Mouse (Mus musculus) hindbrain, embryonic 12.5 days (tissue): ENCODE data around the gene Smim24. TPM values are rescaled to one million over a fixed set of nuclear protein-coding genes. Genes with fewer than 3 reads are reported as not detected.

Source experiments
- ATAC-seq: fragments of 200-750 bp; cut with Nextera tagmentation; 2 replicates; pipeline ENCODE4 v1.8.0; 2017; ENCODE audit warnings: moderate TSS enrichment; ENCODE audit not compliant: low FRiP score
- H3K27ac ChIP-seq: fragments of 300-500 bp; sonication (generic); 2 replicates; pipeline ENCODE4 v1.5.1; 2016; ENCODE audit warnings: mild to moderate bottlenecking
- H3K27me3 ChIP-seq: fragments of 300-500 bp; sonication (generic); 2 replicates; pipeline ENCODE4 v1.6.1; 2016; ENCODE audit warnings: mild to moderate bottlenecking
- H3K36me3 ChIP-seq: fragments of 300-500 bp; sonication (generic); 2 replicates; pipeline ENCODE4 v1.6.1; 2016; ENCODE audit warnings: mild to moderate bottlenecking
- H3K4me1 ChIP-seq: fragments of 300-500 bp; sonication (generic); 2 replicates; pipeline ENCODE4 v1.6.1; 2016
- H3K4me2 ChIP-seq: fragments of 300-500 bp; sonication (generic); replicated peaks from 2 replicates; pipeline ENCODE4 v1.6.1; 2016; ENCODE audit warnings: mild to moderate bottlenecking
- H3K4me3 ChIP-seq: fragments of 300-500 bp; sonication (generic); 2 replicates; pipeline ENCODE4 v1.5.1; 2016; ENCODE audit warnings: mild to moderate bottlenecking
- H3K9ac ChIP-seq: fragments of 300-500 bp; sonication (generic); 2 replicates; pipeline ENCODE4 v1.6.1; 2016; ENCODE audit warnings: mild to moderate bottlenecking, moderate library complexity
- H3K9me3 ChIP-seq: fragments of 300-500 bp; sonication (generic); replicated peaks from 2 replicates; pipeline ENCODE4 v1.6.1; 2016; ENCODE audit warnings: mild to moderate bottlenecking
- WGBS: fragments of 180-500 bp; shearing (Covaris S2); methylation state at CpG from one replicate; pipeline ENCODE4 v1.1.7; 2016; 5-methylcytosine and 5-hydroxymethylcytosine counted together
- polyA plus RNA-seq: library from polyadenylated mRNA; unstranded; fragments of >200 nt; fragmentation: Nextera tagmentation; extraction: Ambion mirVana; gene quantifications from 2 replicates; pipeline ENCODE4 v1.2.1, GENCODE M21; 2016

Smim24 gene
- polyA plus RNA-seq, 1 experiment from 2014 or later = 2.7 TPM

GRCm38 (mm10) chr10:81416581-81417226 is 23.9 kb downstream of the Smim24 start:
- 0% methylated on average over 26 of the region's 26 CpGs for WGBS
- peak overlapping the region; percentile 71 for H3K27ac ChIP-seq
- H3K4me3 ChIP-seq = peak overlapping the region; percentile 24
- H3K9ac ChIP-seq = peak overlapping the region; percentile 58
- peak overlapping the region; percentile 55 for H3K4me2 ChIP-seq
- no peaks in the 10 kb centered on the region for H3K9me3 ChIP-seq
- peaks cover 5% of the 10 kb centered on the region for H3K36me3 ChIP-seq
- H3K4me1 ChIP-seq = peaks cover 70% of the 10 kb centered on the region
- peak; percentile 66 for ATAC-seq
- H3K27me3 ChIP-seq = peaks cover 8% of the 10 kb centered on the region; the same call in 1 of the 2 replicates

DNA sequence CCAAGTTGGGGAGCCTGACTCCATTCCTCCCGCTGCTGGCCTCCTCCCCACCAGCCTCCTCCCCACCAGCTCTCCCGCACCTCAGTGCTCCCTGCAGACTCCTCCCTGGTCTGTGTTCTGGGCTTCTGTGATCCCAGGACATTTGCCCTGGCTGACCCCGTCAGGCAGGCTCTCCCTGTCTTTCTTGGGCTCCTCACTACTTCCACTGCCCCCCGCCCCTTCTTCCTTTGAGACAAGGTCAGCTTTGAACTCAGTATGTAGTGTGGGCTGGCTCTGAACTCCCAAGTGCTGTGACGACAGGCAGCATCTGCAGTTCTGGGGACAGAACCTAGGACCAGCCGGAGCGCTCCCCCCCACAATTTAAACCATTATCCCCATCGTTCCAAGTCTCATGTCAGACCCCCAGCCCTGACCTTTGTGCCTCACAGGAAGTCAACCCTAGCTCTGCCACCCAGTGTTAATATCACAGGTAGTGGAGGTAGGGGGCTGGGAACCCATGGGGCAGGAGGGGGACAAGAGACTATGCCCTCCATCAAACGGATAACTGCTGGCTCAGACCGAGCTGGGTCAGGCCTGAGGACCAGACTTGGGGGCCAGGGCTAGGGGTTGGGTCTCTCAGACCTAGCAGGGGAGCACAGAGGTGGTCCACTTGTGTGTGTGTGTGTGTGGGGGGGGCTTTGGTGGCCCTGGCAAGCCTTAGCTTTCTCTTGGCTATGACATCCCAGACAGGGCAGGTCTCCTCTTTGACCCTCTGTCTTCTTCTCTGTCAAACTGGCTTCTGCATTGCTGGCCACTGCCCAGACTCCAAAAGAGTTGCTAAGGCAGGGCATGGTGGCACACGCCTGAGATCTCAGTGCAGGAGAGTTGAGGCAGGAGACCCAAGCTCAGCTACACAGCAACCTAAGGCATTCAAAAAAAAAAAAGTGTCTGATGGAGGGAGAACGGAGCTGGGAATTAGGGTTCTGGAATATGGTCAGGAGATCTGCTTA is 24.7 kb downstream of the Smim24 start:
- peak overlapping the region; percentile 24 for H3K4me3 ChIP-seq
- H3K36me3 ChIP-seq = peaks cover 5% of the 10 kb centered on the region
- H3K4me2 ChIP-seq = peak overlapping the region; percentile 55
- peak overlapping the region; percentile 58 for H3K9ac ChIP-seq
- no peaks in the 10 kb centered on the region for H3K9me3 ChIP-seq
- ATAC-seq = no peak
- peak overlapping the region; percentile 71 for H3K27ac ChIP-seq
- 47% methylated on average over 12 of the region's 12 CpGs for WGBS
- peaks cover 15% of the 10 kb centered on the region for H3K27me3 ChIP-seq
- peaks cover 62% of the 10 kb centered on the region for H3K4me1 ChIP-seq

DNA sequence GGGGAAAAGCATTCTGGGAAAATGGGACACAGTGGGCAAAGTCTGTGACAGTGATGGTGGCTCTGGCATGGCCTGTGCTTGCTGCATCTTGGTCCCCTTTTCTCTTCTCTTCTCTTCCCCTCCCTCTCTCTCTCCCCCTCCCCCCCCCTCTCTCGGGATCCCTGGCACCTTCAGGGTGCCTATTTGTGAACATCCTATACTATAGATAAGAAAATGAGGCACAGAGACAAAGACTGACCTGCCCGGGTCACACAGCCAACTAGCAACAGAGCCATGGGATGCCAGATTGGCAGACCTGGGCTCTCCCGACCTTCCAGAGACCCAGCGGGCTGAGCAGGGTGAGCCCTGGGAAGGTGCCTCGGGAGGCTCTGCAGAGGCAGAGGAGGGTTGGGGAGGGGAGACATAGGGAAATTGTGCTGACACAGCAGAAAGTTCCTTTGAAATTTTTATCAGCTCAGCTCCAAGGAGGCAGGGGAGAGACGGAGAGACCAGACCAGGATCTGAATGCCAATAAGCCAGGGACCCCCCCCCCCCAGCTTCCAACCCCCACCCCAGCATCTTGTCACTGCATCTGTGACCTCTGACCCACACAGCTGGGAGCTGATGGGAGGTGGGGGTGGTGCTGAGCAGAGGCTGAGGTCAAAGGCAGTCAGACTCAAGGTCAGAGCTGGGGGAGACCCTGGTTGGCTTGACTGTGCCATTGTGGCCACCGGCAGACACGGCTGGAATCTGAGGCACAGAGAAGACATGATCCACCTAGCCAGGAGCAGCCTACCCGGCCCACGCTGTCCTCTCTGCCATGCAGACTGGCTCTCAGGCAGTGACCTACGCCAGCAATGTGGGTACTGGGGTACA is 25.6 kb downstream of the Smim24 start:
- H3K4me3 ChIP-seq = no peak overlapping the region
- WGBS = 37% methylated on average over 11 of the region's 11 CpGs
- H3K4me2 ChIP-seq = no peak overlapping the region
- no peak for ATAC-seq
- H3K27ac ChIP-seq = peak overlapping the region; percentile 35
- peaks cover 5% of the 10 kb centered on the region for H3K36me3 ChIP-seq
- H3K9ac ChIP-seq = 0 out of 2 replicates have a peak overlapping the region, but pooled peaks have one; percentile 27
- H3K4me1 ChIP-seq = peaks cover 54% of the 10 kb centered on the region
- no peaks in the 10 kb centered on the region for H3K9me3 ChIP-seq
- H3K27me3 ChIP-seq = peaks cover 17% of the 10 kb centered on the region

DNA sequence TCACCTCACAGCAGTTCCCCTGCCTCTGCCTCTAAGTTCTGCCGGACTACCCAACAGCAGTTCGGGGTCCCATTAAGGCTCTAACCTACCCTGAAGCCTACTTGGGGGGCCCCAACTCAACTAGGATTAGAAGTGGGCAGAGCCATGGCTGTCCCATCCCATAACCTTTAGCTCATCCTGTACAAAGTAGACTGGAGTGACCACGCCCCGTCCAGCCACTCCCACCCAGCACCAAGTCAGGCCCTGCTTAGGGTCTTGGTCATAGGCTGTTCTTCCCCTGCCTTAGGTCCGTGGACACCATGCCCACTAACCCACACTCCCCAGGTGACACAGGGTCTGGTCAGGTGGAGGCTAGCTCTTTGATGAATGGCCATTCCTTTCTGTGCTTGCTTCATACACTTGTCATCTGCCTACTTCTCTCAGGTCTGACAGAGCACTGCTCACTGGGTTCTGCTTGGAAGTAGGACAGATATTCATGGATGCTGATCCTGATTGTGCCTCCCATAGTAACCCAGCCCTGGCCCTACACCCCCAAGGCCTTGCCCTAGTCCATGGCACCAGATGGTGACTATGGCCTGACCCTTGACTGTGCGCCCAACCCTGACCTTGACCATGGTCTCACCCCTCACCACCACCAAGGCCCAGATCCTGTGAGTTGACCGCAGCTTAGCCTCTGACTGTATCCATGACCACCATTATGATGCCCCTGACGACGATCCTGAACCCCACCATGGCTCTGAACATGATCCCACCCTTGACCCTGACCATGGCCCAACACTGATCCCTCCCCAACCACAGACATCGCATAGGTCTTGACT is 26.5 kb downstream of the Smim24 start:
- Histone ChIP-seq H3K9me3 (no peaks in the 10 kb centered on the region), H3K4me3 (no peak overlapping the region), H3K4me2 (no peak overlapping the region), H3K36me3 (peaks cover 5% of the 10 kb centered on the region), H3K27me3 (peaks cover 25% of the 10 kb centered on the region), H3K9ac (no peak overlapping the region), H3K4me1 (peaks cover 49% of the 10 kb centered on the region), H3K27ac (no peak overlapping the region; the same call in 1 of the 2 replicates)
- WGBS = 89% methylated on average over 10 of the region's 10 CpGs
- ATAC-seq = no peak

- Histone ChIP-seq H3K4me1 (peaks cover 50% of the 10 kb centered on the region), H3K36me3 (peaks cover 5% of the 10 kb centered on the region), H3K9me3 (no peaks in the 10 kb centered on the region), H3K9ac (no peak overlapping the region), H3K27me3 (peaks cover 34% of the 10 kb centered on the region), H3K27ac (no peak overlapping the region), H3K4me2 (no peak overlapping the region), H3K4me3 (no peak overlapping the region)
- WGBS = 86% methylated on average over 40 of the region's 40 CpGs
- no peak for ATAC-seq
These were observed 27.4 kb downstream of the Smim24 start for GRCm38 (mm10) chr10:81420191-81420767.

DNA sequence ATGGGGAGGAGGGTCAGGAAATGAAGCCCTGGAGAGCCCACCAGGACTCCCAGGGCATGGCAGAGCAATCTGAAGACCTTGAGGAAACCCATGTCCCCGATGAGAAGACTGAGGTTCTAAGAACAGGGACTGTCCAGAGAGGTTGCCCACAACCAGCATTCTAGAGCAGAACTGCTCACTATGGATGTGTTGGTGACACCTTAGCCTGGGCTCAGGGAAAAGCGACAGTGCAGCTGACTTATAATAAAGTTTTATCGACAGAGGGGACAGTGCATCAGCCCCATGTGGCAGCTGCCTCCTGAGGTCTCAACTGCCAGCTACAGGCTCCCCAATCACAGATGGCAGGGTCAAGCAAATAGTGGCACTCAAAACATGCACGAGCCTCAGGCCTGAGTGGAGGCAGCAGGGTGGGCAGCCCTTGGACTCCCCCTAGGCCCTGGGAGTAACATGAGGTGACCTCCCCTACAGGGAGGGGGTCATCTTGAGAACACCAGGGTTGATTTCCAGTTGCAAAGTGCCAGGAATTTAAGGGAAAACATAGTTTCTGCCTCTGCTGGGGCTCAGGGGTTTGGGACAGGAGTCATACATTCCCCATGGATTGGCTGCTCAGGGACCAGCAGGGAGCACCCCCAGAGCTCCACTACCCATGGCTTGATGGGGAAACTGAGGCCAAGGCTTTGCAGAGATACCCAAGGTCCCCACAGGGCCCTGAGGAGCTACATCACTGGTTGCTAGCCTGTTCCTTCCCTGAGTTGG is 28.4 kb downstream of the Smim24 start:
- Histone ChIP-seq H3K4me2 (no peak overlapping the region), H3K9me3 (no peaks in the 10 kb centered on the region), H3K4me1 (peaks cover 52% of the 10 kb centered on the region), H3K27me3 (peaks cover 44% of the 10 kb centered on the region), H3K27ac (no peak overlapping the region), H3K4me3 (no peak overlapping the region), H3K36me3 (peaks cover 5% of the 10 kb centered on the region), H3K9ac (no peak overlapping the region)
- WGBS = 69% methylated on average over 4 of the region's 4 CpGs
- ATAC-seq = no peak

GRCm38 (mm10) chr10:81421797-81422100 is 28.9 kb downstream of the Smim24 start:
- Histone ChIP-seq H3K9me3 (no peaks in the 10 kb centered on the region), H3K27me3 (peaks cover 49% of the 10 kb centered on the region), H3K9ac (no peak overlapping the region), H3K4me1 (peaks cover 52% of the 10 kb centered on the region), H3K4me3 (no peak overlapping the region), H3K4me2 (no peak overlapping the region), H3K36me3 (peaks cover 5% of the 10 kb centered on the region), H3K27ac (no peak overlapping the region)
- no peak for ATAC-seq
- WGBS = 84% methylated on average over 5 of the region's 5 CpGs

GRCm38 (mm10) chr10:81422191-81422590 is 29.3 kb downstream of the Smim24 start:
- Histone ChIP-seq H3K9me3 (no peaks in the 10 kb centered on the region), H3K27ac (no peak overlapping the region), H3K36me3 (peaks cover 5% of the 10 kb centered on the region), H3K9ac (no peak overlapping the region), H3K4me1 (peaks cover 52% of the 10 kb centered on the region), H3K27me3 (peaks cover 54% of the 10 kb centered on the region), H3K4me3 (no peak overlapping the region), H3K4me2 (no peak overlapping the region)
- WGBS = 68% methylated on average over 6 of the region's 6 CpGs
- ATAC-seq = no peak

- no peak overlapping the region for H3K27ac ChIP-seq
- WGBS = 75% methylated on average over 3 of the region's 3 CpGs
- H3K27me3 ChIP-seq = peaks cover 56% of the 10 kb centered on the region
- peaks cover 5% of the 10 kb centered on the region for H3K36me3 ChIP-seq
- H3K9ac ChIP-seq = no peak overlapping the region
- peaks cover 50% of the 10 kb centered on the region for H3K4me1 ChIP-seq
- H3K9me3 ChIP-seq = no peaks in the 10 kb centered on the region
- no peak overlapping the region for H3K4me2 ChIP-seq
- no peak overlapping the region for H3K4me3 ChIP-seq
- no peak for ATAC-seq
These were observed 29.9 kb downstream of the Smim24 start for GRCm38 (mm10) chr10:81422661-81423217.

DNA sequence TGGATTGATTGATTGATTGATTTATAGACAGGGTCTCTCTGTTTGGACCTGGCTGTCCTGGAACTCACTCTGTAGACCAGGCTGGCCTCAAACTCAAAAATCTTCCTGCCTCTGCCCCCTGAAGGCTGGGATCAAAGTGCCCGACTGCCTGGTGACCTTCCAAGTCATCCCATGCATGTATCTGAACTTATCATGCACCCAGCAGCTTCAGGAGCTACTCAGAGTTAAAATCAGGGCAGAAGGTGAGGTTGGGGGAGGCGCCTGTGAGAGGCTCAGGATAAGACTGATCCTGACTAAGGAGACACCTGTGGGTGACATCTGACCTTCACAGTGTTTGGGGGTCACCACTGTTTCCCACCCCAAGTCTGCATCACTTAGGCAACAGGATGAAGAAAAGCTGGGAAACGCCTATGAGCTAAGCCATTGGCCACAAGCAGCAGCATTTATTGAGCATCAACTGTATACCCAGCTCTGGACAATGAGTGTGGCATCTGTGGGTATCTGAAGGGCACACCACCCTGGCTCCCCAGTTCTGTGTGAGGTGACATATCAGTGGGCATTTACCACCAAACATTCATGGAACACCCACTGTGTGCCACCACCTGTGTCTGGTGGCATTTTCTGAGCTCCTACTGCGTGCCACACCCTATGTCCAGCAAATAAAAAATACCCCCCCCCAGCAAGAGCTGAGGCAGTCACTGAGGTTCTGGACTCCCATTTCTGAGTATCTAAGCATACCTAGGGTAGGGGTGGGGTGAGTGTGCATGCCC is 30.8 kb downstream of the Smim24 start:
- Histone ChIP-seq H3K27ac (no peak overlapping the region), H3K4me1 (peaks cover 40% of the 10 kb centered on the region), H3K9me3 (no peaks in the 10 kb centered on the region), H3K36me3 (peaks cover 5% of the 10 kb centered on the region), H3K9ac (0 out of 2 replicates have a peak overlapping the region, but pooled peaks have one; percentile 36), H3K27me3 (peaks cover 64% of the 10 kb centered on the region), H3K4me3 (no peak overlapping the region), H3K4me2 (peak overlapping the region; percentile 21; the same call in 1 of the 2 replicates)
- no peak for ATAC-seq
- 68% methylated on average over 4 of the region's 4 CpGs for WGBS
